Mouse (Mus musculus) embryo, embryonic 11.5 days (tissue): ENCODE results near the gene Olfr99.
"Not testable (repeated sequence)": the region's sequence is repeated elsewhere in the genome, so short reads cannot be mapped to it uniquely, and the experiment has no call there.

Experiments
- DNase-seq: peaks from one replicate; pipeline ENCODE4 v3.0.0-alpha.2; 2012; ENCODE audit warnings: low read depth, low spot score

The Olfr99 gene

GRCm38 (mm10) chr17:37283360-37283759, at the start of gene Olfr99:
Olfr99 (minus strand) TSS chr17:37283460.
- DNase-seq: no peak

- DNase-seq: no peak
Measured at GRCm38 (mm10) chr17:37316954-37317353, 33.7 kb upstream of the Olfr99 start, which contains the start of gene Olfr102. Olfr102 (minus strand) TSS chr17:37317054.

- DNase-seq: no peak
Measured at GRCm38 (mm10) chr17:37310146-37310699, 27.0 kb upstream of the Olfr99 start.

- DNase-seq: no peak
Measured at GRCm38 (mm10) chr17:37308483-37308882, 25.2 kb upstream of the Olfr99 start.

GRCm38 (mm10) chr17:37304213-37304612, 21.0 kb upstream of the Olfr99 start, which contains the start of gene Olfr101:
Olfr101 (minus strand) TSS chr17:37304313.
- DNase-seq: no peak

GRCm38 (mm10) chr17:37280331-37280730, 2.9 kb downstream of the Olfr99 start:
- no peak for DNase-seq

GRCm38 (mm10) chr17:37276573-37276972, 6.7 kb downstream of the Olfr99 start:
- no peak for DNase-seq

GRCm38 (mm10) chr17:37275626-37276248, 7.5 kb downstream of the Olfr99 start:
- no peak for DNase-seq

- no peak for DNase-seq
Measured at GRCm38 (mm10) chr17:37270702-37271092, 12.6 kb downstream of the Olfr99 start.

- peak; percentile 76 for DNase-seq
Measured at GRCm38 (mm10) chr17:37270058-37270701, 13.1 kb downstream of the Olfr99 start, which contains the start of gene H2-M3. H2-M3 (plus strand) TSS chr17:37270220.

GRCm38 (mm10) chr17:37263626-37264025, 19.6 kb downstream of the Olfr99 start, which contains the start of gene Olfr98:
Olfr98 (minus strand) TSS chr17:37263749.
- DNase-seq: no peak

- no peak for DNase-seq
Measured at GRCm38 (mm10) chr17:37250544-37250943, 32.7 kb downstream of the Olfr99 start.

- no peak for DNase-seq
Measured at GRCm38 (mm10) chr17:37249460-37249859, 33.8 kb downstream of the Olfr99 start.

GRCm38 (mm10) chr17:37246715-37247114, 36.5 kb downstream of the Olfr99 start:
- DNase-seq: no peak

GRCm38 (mm10) chr17:37242198-37242597, 41.1 kb downstream of the Olfr99 start:
- DNase-seq: no peak

GRCm38 (mm10) chr17:37237230-37237629, 46.0 kb downstream of the Olfr99 start, which contains the start of gene Olfr97:
Olfr97 (minus strand) TSS chr17:37237330.
- not testable (repeated sequence) for DNase-seq
